Comparison of ENCODE assay signal across 8 mouse cellular contexts in the genomic region with DNA sequence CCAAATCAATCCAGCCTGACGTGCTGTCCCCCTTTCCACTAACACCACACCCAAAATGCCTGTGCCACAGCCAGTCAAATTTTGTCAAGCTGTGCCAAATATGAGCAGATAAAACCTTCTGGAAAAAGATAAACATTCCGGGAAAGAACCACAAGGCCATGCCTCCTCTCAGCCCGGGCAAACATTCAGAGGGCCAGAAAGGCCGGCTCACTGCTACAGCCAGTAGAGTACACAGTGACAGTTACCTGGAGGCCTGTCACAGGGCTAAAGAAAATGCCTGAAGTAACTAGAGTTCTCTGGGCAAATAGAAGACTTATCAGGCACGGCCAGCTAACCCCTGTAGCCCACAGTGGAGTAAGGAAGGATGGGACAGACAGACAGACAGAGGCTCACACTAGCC. TPM values are rescaled to one million over a fixed set of nuclear protein-coding genes. Genes with fewer than 3 reads are reported as not detected.
A peak's percentile ranks its signal among the peaks of the same experiment; 100 is the strongest.
DNase-seq lines count a peak whose midpoint lies in the region; ATAC-seq and TF ChIP-seq lines count a peak whose summit lies in the region.

No protein-coding gene starts in this region.

- peak; percentile 25 for ATAC-seq in liver, embryonic 16.5 days (ENCODE audit: low read depth)

- H3K4me3 ChIP-seq in testis, adult 2 months (ENCODE audit: control insufficient read depth, low read depth, low read length) = peak overlapping the region; percentile 34
- peak overlapping the region; percentile 80 for H3K4me3 ChIP-seq in heart, embryonic 10.5 days
- H3K4me3 ChIP-seq in liver, embryonic 16.5 days (ENCODE audit: low read depth, low read length) = peak overlapping the region; percentile 81

- no peaks in the 10 kb centered on the region for H3K36me3 ChIP-seq in testis, adult 2 months (ENCODE audit: control insufficient read depth, insufficient read depth, low read length)
- H3K36me3 ChIP-seq in heart, embryonic 10.5 days = no peaks in the 10 kb centered on the region
- H3K36me3 ChIP-seq in liver, embryonic 16.5 days (ENCODE audit: control insufficient read depth, insufficient read depth) = no peaks in the 10 kb centered on the region; the same call in 1 of the 2 replicates

- no peak for TF ChIP-seq CTCF in testis, adult 2 months (IDR thresholded peaks at IDR 0.05; ENCODE audit: control insufficient read depth, insufficient read depth, insufficient replicate concordance, low read depth, low read length)

- no peaks in the 10 kb centered on the region for H3K9me3 ChIP-seq in heart, embryonic 10.5 days
- no peaks in the 10 kb centered on the region for H3K9me3 ChIP-seq in liver, embryonic 16.5 days (replicated peaks; ENCODE audit: control insufficient read depth, low read length)

- H3K27ac ChIP-seq in testis, adult 2 months (ENCODE audit: control insufficient read depth, insufficient read depth, low read depth, low read length) = no peak overlapping the region; the same call in 1 of the 2 replicates
- peak overlapping the region; percentile 95 for H3K27ac ChIP-seq in heart, embryonic 10.5 days
- H3K27ac ChIP-seq in liver, embryonic 16.5 days (ENCODE audit: low read length) = peak overlapping the region; percentile 96

- no peaks in the 10 kb centered on the region for H3K27me3 ChIP-seq in testis, adult 2 months (ENCODE audit: control insufficient read depth, insufficient read depth, low read length)
- H3K27me3 ChIP-seq in heart, embryonic 10.5 days (ENCODE audit: insufficient read depth, poor library complexity, severe bottlenecking) = no peaks in the 10 kb centered on the region
- H3K27me3 ChIP-seq in liver, embryonic 16.5 days (ENCODE audit: control insufficient read depth, insufficient read depth, low read depth, low read length) = no peaks in the 10 kb centered on the region

- H3K4me2 ChIP-seq in liver, embryonic 16.5 days (ENCODE audit: low read depth, low read length) = peak overlapping the region; percentile 97

- no peak for TF ChIP-seq POLR2A in testis, adult 2 months (IDR thresholded peaks at IDR 0.05; ENCODE audit: control insufficient read depth, low read depth, low read length)

- H3K4me1 ChIP-seq in testis, adult 2 months (ENCODE audit: control insufficient read depth, insufficient read depth, low read length) = peaks cover 16% of the 10 kb centered on the region
- peaks cover 72% of the 10 kb centered on the region for H3K4me1 ChIP-seq in heart, embryonic 10.5 days
- H3K4me1 ChIP-seq in liver, embryonic 16.5 days (ENCODE audit: control insufficient read depth, low read depth, low read length) = peaks cover 65% of the 10 kb centered on the region

- peak overlapping the region; percentile 93 for H3K9ac ChIP-seq in liver, embryonic 16.5 days (ENCODE audit: low read depth, low read length)

- no peak for DNase-seq in testis, postnatal 10 days (ENCODE audit: low spot score)
- no peak for DNase-seq in heart, embryonic 10.5 days (ENCODE audit: low spot score)
- DNase-seq in testis, postnatal 14 days (ENCODE audit: low spot score) = peak; percentile 35
- DNase-seq in left cerebral cortex, postnatal 10 days (ENCODE audit: extremely low spot score in 1 of 2, low spot score in 2 of 2) = no peak
- no peak for DNase-seq in gastrocnemius, postnatal 14 days
- no peak for DNase-seq in embryo, embryonic 11 days

- intact Hi-C loops in left cerebral cortex, postnatal 10 days (cut with DNase I) = loop anchor here (10.0 kb wide), 1 partner anchor 76 kb away; no protein-coding TSS in a partner anchor
- intact Hi-C loops in gastrocnemius, postnatal 14 days (cut with DNase I; ENCODE audit: low total_unique reads) = no loop called here

- WGBS in heart, embryonic 10.5 days = 36% methylated on average over 5 of the region's 5 CpGs
- 2% methylated on average over 5 of the region's 5 CpGs for WGBS in liver, embryonic 16.5 days (ENCODE audit: insufficient replicate concordance)

RNA-seq across cellular contexts. Expression of gene B4galt1, which starts 3.2 kb away (rescaled TPM):
- 9.7 and 10.3 TPM in 2 replicates for polyA plus RNA-seq in testis, adult 2 months (2012; rRNA removed)
- 38.1 and 47.1 TPM in 2 replicates for polyA plus RNA-seq in heart, embryonic 10.5 days (2016; fragmentation: Nextera tagmentation; extraction: Ambion mirVana)
- 29.7 and 32.6 TPM in 2 replicates for polyA plus RNA-seq in liver, embryonic 16.5 days (2015; fragmentation: Nextera tagmentation; extraction: Ambion mirVana)
- 1 to 10 TPM; 6.8 to 7.0 TPM for total RNA-seq in left cerebral cortex, postnatal 10 days (2021)
- 10 to 100 TPM; 36.3 to 38.8 TPM for total RNA-seq in gastrocnemius, postnatal 14 days (2021)
